Mouse (Mus musculus) forebrain, embryonic 13.5 days (tissue): ENCODE measurements around the gene Gm49340. TPM values are rescaled to one million over a fixed set of nuclear protein-coding genes. Genes with fewer than 3 reads are reported as not detected.
A peak's percentile ranks its signal among the peaks of the same experiment; 100 is the strongest.
"Not testable (repeated sequence)": the region's sequence is repeated elsewhere in the genome, so short reads cannot be mapped to it uniquely, and the experiment has no call there.

Source experiments
- ATAC-seq: fragments of 200-750 bp; cut with Nextera tagmentation; 2 replicates; pipeline ENCODE4 v1.8.0; 2017
- H3K27ac ChIP-seq: fragments of 300-500 bp; sonication (generic); 2 replicates; pipeline ENCODE4 v1.5.1; 2015; ENCODE audit warnings: inconsistent platforms, mild to moderate bottlenecking, moderate library complexity
- H3K27me3 ChIP-seq: fragments of 300-500 bp; sonication (generic); 2 replicates; pipeline ENCODE4 v1.6.1; 2015; ENCODE audit warnings: mild to moderate bottlenecking, inconsistent platforms
- H3K36me3 ChIP-seq: fragments of 300-500 bp; sonication (generic); 2 replicates; pipeline ENCODE4 v1.6.1; 2015; ENCODE audit warnings: mild to moderate bottlenecking, inconsistent platforms; ENCODE audit not compliant: poor library complexity, severe bottlenecking
- H3K4me1 ChIP-seq: fragments of 300-500 bp; sonication (generic); 2 replicates; pipeline ENCODE4 v1.6.1; 2015; ENCODE audit warnings: inconsistent platforms
- H3K4me2 ChIP-seq: fragments of 300-500 bp; sonication (generic); 2 replicates; pipeline ENCODE4 v1.6.1; 2015; ENCODE audit warnings: inconsistent platforms, mild to moderate bottlenecking, moderate library complexity
- H3K4me3 ChIP-seq: fragments of 300-500 bp; sonication (generic); 2 replicates; pipeline ENCODE4 v1.5.1; 2015; ENCODE audit warnings: mild to moderate bottlenecking, inconsistent platforms
- H3K9ac ChIP-seq: fragments of 300-500 bp; sonication (generic); 2 replicates; pipeline ENCODE4 v1.6.1; 2015; ENCODE audit warnings: mild to moderate bottlenecking, inconsistent platforms
- H3K9me3 ChIP-seq: fragments of 300-500 bp; sonication (generic); replicated peaks from 2 replicates; pipeline ENCODE4 v1.6.1; 2016; ENCODE audit warnings: inconsistent platforms
- WGBS: fragments of 180-500 bp; shearing (Covaris S2); methylation state at CpG from one replicate; pipeline ENCODE4 v1.1.7; 2015; 5-methylcytosine and 5-hydroxymethylcytosine counted together
- polyA plus RNA-seq: library from polyadenylated mRNA; unstranded; fragments of >200 nt; fragmentation: Nextera tagmentation; extraction: Ambion mirVana; gene quantifications from 2 replicates; pipeline ENCODE4 v1.2.1, GENCODE M21; 2015

The Gm49340 gene
- polyA plus RNA-seq: not detected in 2 replicates

- H3K27me3 ChIP-seq: no peaks in the 10 kb centered on the region
- WGBS: 83% methylated on average over 27 of the region's 27 CpGs
- H3K4me2 ChIP-seq: no peak within 1 kb of the TSS
- H3K4me1 ChIP-seq: no peaks in the 10 kb centered on the region
- H3K4me3 ChIP-seq: no peak within 1 kb of the TSS
- H3K9ac ChIP-seq: no peak within 1 kb of the TSS
- no peaks in the 10 kb centered on the region for H3K36me3 ChIP-seq
- ATAC-seq: no peak
- H3K9me3 ChIP-seq: 0 out of 2 replicates have a peak, but pooled peaks cover 5% of the 10 kb centered on the region
- H3K27ac ChIP-seq: no peak within 1 kb of the TSS
Observed at GRCm38 (mm10) chr11:73329442-73329841, at the start of gene Gm49340, which contains the start of the genes Aspa and Spata22. TSS of gene Gm49340 (plus strand) at chr11:73329741. TSS of gene Aspa (minus strand) at chr11:73329596. TSS of gene Spata22 (plus strand) at chr11:73329741.

DNA sequence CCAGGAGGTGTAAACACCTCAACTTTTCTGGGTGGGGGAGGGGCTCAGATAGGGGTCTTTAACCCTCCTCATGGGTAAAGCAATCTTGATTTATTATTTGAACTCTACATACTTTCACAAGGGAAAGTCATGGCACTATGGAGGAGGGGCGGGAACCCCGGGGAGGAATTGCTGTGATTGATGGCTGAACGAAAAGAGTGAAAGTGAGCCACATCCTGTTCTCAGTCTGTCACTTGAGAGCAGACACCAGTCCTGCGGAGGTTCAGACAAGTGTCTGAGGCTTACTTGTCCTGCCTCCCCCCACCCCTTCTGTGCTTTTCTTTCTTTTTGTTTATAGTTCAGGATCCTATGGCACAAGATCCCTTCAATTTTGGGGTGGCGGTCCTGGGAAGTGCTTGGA lies 48.8 kb upstream of the Gm49340 start:
- H3K36me3 ChIP-seq: no peaks in the 10 kb centered on the region

GRCm38 (mm10) chr11:73281528-73282027 lies 48.0 kb upstream of the Gm49340 start:
- Histone ChIP-seq H3K27me3 (no peaks in the 10 kb centered on the region), H3K9ac (peak overlapping the region; percentile 40; the same call in 1 of the 2 replicates), H3K27ac (no peak overlapping the region), H3K4me3 (peak overlapping the region; percentile 38), H3K9me3 (no peaks in the 10 kb centered on the region), H3K4me1 (peaks cover 6% of the 10 kb centered on the region; the same call in 1 of the 2 replicates), H3K4me2 (peak overlapping the region; percentile 59), H3K36me3 (no peaks in the 10 kb centered on the region)
- ATAC-seq: peak; percentile 88
- 3% methylated on average over 16 of the region's 16 CpGs for WGBS

More for the DNA sequence above, 48.8 kb upstream of the Gm49340 start:
- Histone ChIP-seq H3K27me3 (no peaks in the 10 kb centered on the region), H3K27ac (no peak overlapping the region), H3K4me1 (peaks cover 6% of the 10 kb centered on the region; the same call in 1 of the 2 replicates), H3K9ac (no peak overlapping the region), H3K9me3 (no peaks in the 10 kb centered on the region), H3K4me2 (no peak overlapping the region), H3K4me3 (no peak overlapping the region)
- 76% methylated on average over 5 of the region's 5 CpGs for WGBS
- ATAC-seq: no peak

DNA sequence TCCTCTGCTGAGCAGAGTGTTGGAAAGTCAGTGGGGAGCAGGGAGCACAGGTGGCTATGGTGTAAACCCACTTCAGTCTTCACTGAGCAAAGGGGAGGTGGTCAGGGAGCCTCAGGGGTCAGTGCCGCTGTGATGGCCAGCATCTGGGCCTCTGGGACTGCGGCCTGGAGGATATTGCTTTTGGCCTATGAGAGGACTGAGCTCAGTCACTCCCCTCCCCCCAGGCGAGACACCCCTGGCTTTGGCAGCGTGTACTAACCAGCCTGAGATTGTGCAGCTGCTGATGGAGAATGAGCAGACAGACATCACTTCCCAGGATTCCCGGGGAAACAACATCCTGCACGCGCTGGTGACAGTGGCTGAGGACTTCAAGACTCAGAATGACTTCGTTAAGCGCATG lies 46.2 kb upstream of the Gm49340 start:
- WGBS: 84% methylated on average over 9 of the region's 9 CpGs
- no peaks in the 10 kb centered on the region for H3K36me3 ChIP-seq
- no peak overlapping the region for H3K27ac ChIP-seq
- no peak overlapping the region for H3K9ac ChIP-seq
- H3K9me3 ChIP-seq: no peaks in the 10 kb centered on the region
- H3K4me3 ChIP-seq: no peak overlapping the region
- no peak for ATAC-seq
- H3K27me3 ChIP-seq: no peaks in the 10 kb centered on the region
- H3K4me1 ChIP-seq: peaks cover 6% of the 10 kb centered on the region; the same call in 1 of the 2 replicates
- H3K4me2 ChIP-seq: no peak overlapping the region

- peaks cover 6% of the 10 kb centered on the region; the same call in 1 of the 2 replicates for H3K4me1 ChIP-seq
- H3K9me3 ChIP-seq: no peaks in the 10 kb centered on the region
- no peak overlapping the region for H3K4me2 ChIP-seq
- no peak overlapping the region for H3K4me3 ChIP-seq
- WGBS: 64% methylated on average over 1 of the region's 1 CpGs
- H3K36me3 ChIP-seq: no peaks in the 10 kb centered on the region
- no peaks in the 10 kb centered on the region for H3K27me3 ChIP-seq
- no peak for ATAC-seq
- H3K27ac ChIP-seq: no peak overlapping the region
- no peak overlapping the region for H3K9ac ChIP-seq
Observed at GRCm38 (mm10) chr11:73283926-73284325, 45.6 kb upstream of the Gm49340 start.

DNA sequence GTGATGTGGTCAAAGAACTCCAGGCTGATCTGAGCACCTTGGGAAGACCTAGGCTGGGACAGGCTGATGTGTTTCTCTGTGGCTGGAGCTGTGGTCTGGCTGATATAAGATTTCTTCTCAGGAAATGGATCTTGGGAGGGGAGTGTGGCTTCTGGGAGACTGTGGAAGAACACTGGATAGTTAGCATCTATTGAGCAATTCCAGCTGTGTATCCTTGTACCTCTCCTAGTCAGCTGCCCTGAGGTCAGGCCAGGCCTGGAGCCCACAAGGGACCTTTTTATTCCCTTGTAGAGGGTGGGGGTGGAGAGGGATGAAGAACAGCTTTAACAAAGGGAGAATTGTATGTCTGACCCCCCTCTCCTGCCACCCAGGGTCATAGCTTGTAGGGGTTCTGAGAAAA lies 45.2 kb upstream of the Gm49340 start:
- ATAC-seq: no peak
- no peak overlapping the region for H3K9ac ChIP-seq
- no peak overlapping the region for H3K4me2 ChIP-seq
- no peaks in the 10 kb centered on the region for H3K9me3 ChIP-seq
- no peak overlapping the region for H3K4me3 ChIP-seq
- peaks cover 6% of the 10 kb centered on the region; the same call in 1 of the 2 replicates for H3K4me1 ChIP-seq
- no peaks in the 10 kb centered on the region for H3K36me3 ChIP-seq
- no peak overlapping the region for H3K27ac ChIP-seq
- no peaks in the 10 kb centered on the region for H3K27me3 ChIP-seq

DNA sequence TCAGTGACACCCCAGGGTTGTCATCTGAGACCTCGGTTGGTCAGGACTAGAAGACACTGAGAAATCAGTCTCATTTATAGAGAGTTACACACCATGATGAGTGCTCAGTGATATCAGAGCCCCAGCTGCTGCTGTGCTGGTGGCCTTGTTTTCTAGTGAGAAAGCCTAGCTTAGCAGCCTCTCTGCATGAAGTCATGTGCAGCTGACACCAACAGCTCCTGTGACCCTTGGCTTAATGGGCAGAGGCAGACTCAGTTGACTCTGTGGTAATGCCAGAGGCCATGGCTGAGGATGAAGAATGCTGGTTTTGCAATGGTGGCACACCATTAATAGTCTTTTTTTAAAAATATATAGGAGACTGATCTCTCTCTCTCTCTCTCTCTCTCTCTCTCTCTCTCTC lies 39.9 kb upstream of the Gm49340 start:
- no peak overlapping the region for H3K27ac ChIP-seq
- H3K4me3 ChIP-seq: no peak overlapping the region
- H3K9ac ChIP-seq: no peak overlapping the region
- no peak overlapping the region for H3K4me2 ChIP-seq
- no peaks in the 10 kb centered on the region for H3K36me3 ChIP-seq
- WGBS: 92% methylated on average over 1 of the region's 1 CpGs
- H3K4me1 ChIP-seq: no peaks in the 10 kb centered on the region
- no peaks in the 10 kb centered on the region for H3K27me3 ChIP-seq
- H3K9me3 ChIP-seq: no peaks in the 10 kb centered on the region
- ATAC-seq: no peak

- Histone ChIP-seq H3K4me1 (peaks cover 6% of the 10 kb centered on the region), H3K9ac (no peak overlapping the region), H3K9me3 (no peaks in the 10 kb centered on the region), H3K4me3 (no peak overlapping the region), H3K4me2 (no peak overlapping the region), H3K27me3 (no peaks in the 10 kb centered on the region), H3K36me3 (no peaks in the 10 kb centered on the region), H3K27ac (no peak overlapping the region)
- no peak for ATAC-seq
- WGBS: 8% methylated on average over 2 of the region's 2 CpGs
Observed at GRCm38 (mm10) chr11:73303123-73303522, 26.4 kb upstream of the Gm49340 start.

DNA sequence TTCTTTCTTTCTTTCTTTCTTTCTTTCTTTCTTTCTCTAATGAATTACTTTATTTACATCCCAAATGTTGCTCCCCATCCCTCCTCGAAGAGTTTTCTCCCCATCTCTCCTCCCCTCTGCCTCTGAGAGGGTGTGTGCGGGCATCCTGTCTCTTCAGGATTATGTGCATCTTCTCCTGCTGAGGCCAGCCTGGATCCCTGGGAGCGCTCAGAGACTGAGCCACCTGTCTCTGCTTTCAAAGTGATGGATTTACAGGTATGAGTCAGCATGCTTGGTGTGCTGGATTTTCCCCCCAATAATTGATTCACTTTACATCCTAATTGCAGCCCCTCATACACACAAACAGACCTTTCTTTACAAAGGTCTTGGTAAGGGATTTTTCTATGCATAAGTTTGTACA lies 13.6 kb upstream of the Gm49340 start:
- ATAC-seq: no peak
- H3K27ac ChIP-seq: no peak overlapping the region
- no peak overlapping the region for H3K4me2 ChIP-seq
- no peak overlapping the region for H3K9ac ChIP-seq
- WGBS: 41% methylated on average over 3 of the region's 3 CpGs
- no peaks in the 10 kb centered on the region for H3K9me3 ChIP-seq
- no peaks in the 10 kb centered on the region for H3K27me3 ChIP-seq
- no peaks in the 10 kb centered on the region for H3K4me1 ChIP-seq
- H3K4me3 ChIP-seq: no peak overlapping the region
- no peaks in the 10 kb centered on the region for H3K36me3 ChIP-seq

DNA sequence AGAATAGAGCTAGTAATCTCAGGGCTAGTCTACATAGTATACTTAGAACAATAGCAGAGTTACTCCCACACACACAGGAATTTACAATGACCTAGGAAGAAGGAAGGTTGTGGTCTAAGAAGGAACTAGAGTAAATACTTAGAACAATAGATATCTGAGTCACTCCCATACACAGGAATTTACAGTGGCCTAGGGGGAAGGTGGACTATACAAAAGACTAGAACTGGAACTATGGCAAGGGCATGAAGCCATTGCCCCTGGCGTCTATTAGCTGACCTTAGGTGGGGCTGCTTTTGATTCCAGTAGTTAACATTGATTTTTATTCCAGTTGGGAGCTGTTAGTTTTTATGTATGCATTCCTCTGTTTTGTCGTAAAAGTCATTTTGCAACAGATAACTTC lies 11.0 kb upstream of the Gm49340 start:
- H3K4me2 ChIP-seq, H3K4me1 ChIP-seq, H3K27me3 ChIP-seq, H3K36me3 ChIP-seq, H3K9ac ChIP-seq, H3K9me3 ChIP-seq, H3K4me3 ChIP-seq, H3K27ac ChIP-seq, ATAC-seq: not testable (repeated sequence)
- 88% methylated on average over 2 of the region's 2 CpGs for WGBS

- not testable (repeated sequence) for ATAC-seq, H3K9ac ChIP-seq, H3K27me3 ChIP-seq, H3K36me3 ChIP-seq, H3K27ac ChIP-seq, H3K9me3 ChIP-seq, H3K4me2 ChIP-seq, H3K4me3 ChIP-seq, H3K4me1 ChIP-seq
- WGBS: 95% methylated on average over 13 of the region's 13 CpGs
Observed at GRCm38 (mm10) chr11:73321064-73321463, 8.5 kb upstream of the Gm49340 start.

DNA sequence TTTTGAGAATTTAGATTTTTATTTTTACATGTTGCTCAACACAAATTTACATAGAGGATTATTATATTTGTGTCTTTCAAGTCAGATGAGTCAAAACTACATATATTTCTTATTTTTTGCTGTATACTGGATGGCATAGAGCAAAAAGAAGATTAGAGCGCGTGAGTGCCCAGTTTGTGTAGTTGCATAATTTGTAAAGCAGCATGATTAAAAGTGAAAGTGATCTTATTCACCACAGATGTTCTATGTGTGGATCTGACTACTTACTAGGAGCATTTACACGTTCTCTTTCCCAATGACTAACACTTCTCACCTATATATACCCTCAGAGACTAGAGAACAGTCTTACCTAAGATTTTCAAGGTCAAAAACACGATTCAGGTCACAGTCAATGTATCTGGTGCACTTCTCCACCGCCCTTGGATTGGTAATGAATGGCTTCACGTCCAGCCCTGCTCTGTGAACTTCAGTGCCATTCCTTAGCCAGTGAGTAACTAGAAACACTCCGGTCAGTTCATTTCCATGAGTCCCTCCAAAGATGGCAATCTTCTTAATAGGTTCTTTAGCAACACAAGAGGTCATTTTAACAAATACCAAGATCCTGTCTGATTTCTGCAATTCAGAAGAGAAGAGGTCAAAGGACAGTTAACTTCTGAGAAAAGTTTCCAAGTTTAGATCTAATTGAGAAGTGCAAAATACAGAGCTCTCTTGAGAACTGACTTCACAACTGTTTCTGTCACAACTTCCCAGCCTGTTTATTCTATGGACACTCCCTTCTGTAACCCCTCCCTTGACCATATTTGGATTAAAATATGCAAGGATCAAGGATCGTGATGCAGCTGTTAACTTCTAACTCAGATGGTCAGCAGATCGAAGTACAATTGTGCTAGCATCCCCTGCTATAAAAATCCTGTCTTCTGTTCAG lies 5.4 kb upstream of the Gm49340 start:
- no peak for ATAC-seq
- Histone ChIP-seq H3K9me3 (no peaks in the 10 kb centered on the region), H3K4me2 (no peak overlapping the region), H3K27me3 (no peaks in the 10 kb centered on the region), H3K4me3 (no peak overlapping the region), H3K27ac (no peak overlapping the region), H3K4me1 (no peaks in the 10 kb centered on the region), H3K36me3 (no peaks in the 10 kb centered on the region), H3K9ac (no peak overlapping the region)
- WGBS: 76% methylated on average over 9 of the region's 9 CpGs
